Comparison of ENCODE assay signal across 21 mouse cellular contexts in genomic region chr10:88202581-88202980, GRCm38 (mm10). TPM values are rescaled to one million over a fixed set of nuclear protein-coding genes. Genes with fewer than 3 reads are reported as not detected.
DNase-seq lines count a peak whose midpoint lies in the region; ATAC-seq lines count a peak whose summit lies in the region.
"Had no signal": no experiment of that assay in that cellular context is flagged by ENCODE, and none has a peak within 500 bp of the region (broad histone marks: within the 10 kb centered on the region; RNA-seq: fewer than 3 reads in every experiment).

No protein-coding gene starts in this region.

- DNase-seq in liver, embryonic 13.5 days: no peak
- DNase-seq in liver: no peak
- DNase-seq in CD4-positive, CD25-positive, alpha-beta regulatory T cell, adult 2 months (ENCODE audit: low read depth, low spot score): peak; percentile 50
- DNase-seq in thymus, postnatal 0 days (ENCODE audit: low spot score): peak; percentile 21
- no peak for DNase-seq in ovary, postnatal 36 days (ENCODE audit: low spot score)
- DNase-seq in ovary, postnatal 10 days (ENCODE audit: low spot score): no peak
- no peak for DNase-seq in adrenal gland, adult 2 months
- DNase-seq: cerebellum, adult 18-20 months; cerebellum, postnatal 36 days; heart, postnatal 4 days; kidney, adult 9 months; kidney, postnatal 25 days; lung, adult 18-20 months; lung, postnatal 36 days had no signal

- WGBS in liver, embryonic 13.5 days (ENCODE audit: insufficient replicate concordance): 50% methylated on average over 8 of the region's 8 CpGs

- no peak overlapping the region for H3K27ac ChIP-seq in liver, embryonic 13.5 days
- H3K27ac ChIP-seq: limb, embryonic 13.5 days; midbrain, embryonic 10.5 days; neural tube, embryonic 12.5 days had no signal

- peaks cover 8% of the 10 kb centered on the region for H3K4me1 ChIP-seq in liver, embryonic 13.5 days (replicated peaks)

- H3K4me3 ChIP-seq in liver, embryonic 13.5 days (replicated peaks): no peak overlapping the region
- H3K4me3 ChIP-seq: embryonic facial prominence, embryonic 10.5 days; limb, embryonic 13.5 days; neural tube, embryonic 12.5 days had no signal

- peak overlapping the region; percentile 23; the same call in 1 of the 2 replicates for H3K4me2 ChIP-seq in liver, embryonic 13.5 days

- ATAC-seq in liver, embryonic 13.5 days (ENCODE audit: low read depth): no peak
- peak; percentile 20 for ATAC-seq in common myeloid progenitor, adult 5-6 weeks (replicated peaks; ENCODE audit: low read depth, poor library complexity, severe bottlenecking)

- H3K27me3 ChIP-seq in liver, embryonic 13.5 days: no peaks in the 10 kb centered on the region
- H3K27me3 ChIP-seq: limb, embryonic 13.5 days; neural tube, embryonic 12.5 days had no signal

- H3K9me3 ChIP-seq in liver, embryonic 13.5 days (replicated peaks): no peaks in the 10 kb centered on the region
- H3K9me3 ChIP-seq: embryonic facial prominence, embryonic 10.5 days; G1E; limb, embryonic 13.5 days; midbrain, embryonic 10.5 days; neural tube, embryonic 12.5 days had no signal

- peaks cover 4% of the 10 kb centered on the region; the same call in 1 of the 2 replicates for H3K36me3 ChIP-seq in liver, embryonic 13.5 days

- no peak overlapping the region for H3K9ac ChIP-seq in liver, embryonic 13.5 days
- H3K9ac ChIP-seq: limb, embryonic 13.5 days; neural tube, embryonic 12.5 days had no signal

RNA-seq across cellular contexts. Expression of gene Washc3, which starts 1.7 kb away (rescaled TPM):
- 33.4 and 33.8 TPM in 2 replicates for polyA plus RNA-seq in liver, embryonic 13.5 days (2015; fragmentation: Nextera tagmentation; extraction: Ambion mirVana)
- total RNA-seq in common myeloid progenitor, adult 5-6 weeks (2017): 35.9 and 61.2 TPM in 2 replicates
- 115 and 130 TPM in 2 replicates for polyA plus RNA-seq in thymus, postnatal 0 days (2015; fragmentation: Nextera tagmentation; extraction: Ambion mirVana)
- total RNA-seq in adrenal gland, adult 2 months (2021): 10 to 100 TPM; 52.5 to 55.0 TPM
- 3.8 and 6.2 TPM in 2 replicates for polyA plus RNA-seq in adrenal gland, adult 2 months (2012; rRNA removed)

RNA-seq across cellular contexts. Expression of gene Nup37, which starts 55.8 kb away (rescaled TPM):
- 51.5 and 62.0 TPM in 2 replicates for polyA plus RNA-seq in liver, embryonic 13.5 days (2015; fragmentation: Nextera tagmentation; extraction: Ambion mirVana)
- 69.1 and 73.0 TPM in 2 replicates for total RNA-seq in common myeloid progenitor, adult 5-6 weeks (2017)
- polyA plus RNA-seq in thymus, postnatal 0 days (2015; fragmentation: Nextera tagmentation; extraction: Ambion mirVana): 98.9 and 108 TPM in 2 replicates
- 10 to 100 TPM in 1 of 2 experiments, 1 to 10 TPM in 1; 7.1 to 12.0 TPM for total RNA-seq in adrenal gland, adult 2 months (2021)
- polyA plus RNA-seq in adrenal gland, adult 2 months (2012; rRNA removed): 0.80 and 0.95 TPM in 2 replicates

RNA-seq across cellular contexts. Expression of gene Parpbp, which starts 55.8 kb away (rescaled TPM):
- polyA plus RNA-seq in liver, embryonic 13.5 days (2015; fragmentation: Nextera tagmentation; extraction: Ambion mirVana): 13.4 and 19.5 TPM in 2 replicates
- 32.2 and 57.5 TPM in 2 replicates for total RNA-seq in common myeloid progenitor, adult 5-6 weeks (2017)
- polyA plus RNA-seq in thymus, postnatal 0 days (2015; fragmentation: Nextera tagmentation; extraction: Ambion mirVana): 12.1 and 13.3 TPM in 2 replicates
- total RNA-seq in adrenal gland, adult 2 months (2021): under 1 TPM; 0.62 to 0.89 TPM
- polyA plus RNA-seq in adrenal gland, adult 2 months (2012; rRNA removed): 0.12 and 0.20 TPM in 2 replicates
- total RNA-seq: gastrocnemius, adult 18-20 months had no signal

Comparison
In these comparisons a context has a peak if more than half of its experiments do, and no peak if none do; other contexts are left out.
1. DNase-seq: peak in CD4-positive, CD25-positive, alpha-beta regulatory T cell, adult 2 months (single experiment) and thymus, postnatal 0 days (single experiment); none in liver, embryonic 13.5 days (single experiment), liver (single experiment), ovary, postnatal 36 days (single experiment), ovary, postnatal 10 days (single experiment) and adrenal gland, adult 2 months (single experiment).
2. RNA of gene Nup37, which starts 55.8 kb away (polyA plus RNA-seq): 98.9 to 108 TPM in thymus, postnatal 0 days and 51.5 to 62.0 TPM in liver, embryonic 13.5 days; 0.80 to 0.95 TPM in adrenal gland, adult 2 months; every median in the first group is over 10 times any median in the second.
3. RNA of gene Parpbp, which starts 55.8 kb away (polyA plus RNA-seq): 13.4 to 19.5 TPM in liver, embryonic 13.5 days and 12.1 to 13.3 TPM in thymus, postnatal 0 days; 0.12 to 0.20 TPM in adrenal gland, adult 2 months; every median in the first group is over 10 times any median in the second.